Mouse (Mus musculus): Measurements from ENCODE around the gene Fbxo6. TPM values are rescaled to one million over a fixed set of nuclear protein-coding genes. Genes with fewer than 3 reads are reported as not detected.
A peak's percentile ranks its signal among the peaks of the same experiment; 100 is the strongest.

Gene Fbxo6
- polyA plus RNA-seq, 1 experiment = 30.8 TPM

DNA sequence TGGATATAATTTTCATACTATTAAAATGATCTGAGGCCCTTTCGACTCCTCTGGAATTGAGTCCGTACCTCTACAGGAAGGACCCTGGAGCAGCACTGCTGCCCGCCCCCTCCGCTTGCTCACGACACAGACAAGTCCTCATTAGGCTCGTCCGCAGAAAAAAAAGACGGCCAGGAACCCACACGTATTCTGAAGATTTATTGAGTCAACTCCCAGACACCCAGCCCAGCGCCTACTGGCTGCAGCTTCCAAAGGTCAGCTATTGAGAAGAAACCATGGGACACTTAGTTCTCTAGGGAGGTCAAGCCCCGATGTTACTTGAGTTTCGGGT is 12.2 kb downstream of the Fbxo6 start:
- no peak for DNase-seq (ENCODE audit: low read depth in 1 of 2, low spot score in 2 of 2)
- Histone ChIP-seq H3K4me1 (ENCODE audit: control insufficient read depth, insufficient read depth, insufficient read length) (no peaks in the 10 kb centered on the region), H3K36me3 (ENCODE audit: control insufficient read depth, insufficient read depth, low read length) (no peaks in the 10 kb centered on the region), H3K27me3 (ENCODE audit: control insufficient read depth, insufficient read depth, low read length) (no peaks in the 10 kb centered on the region), H3K27ac (ENCODE audit: insufficient read depth, low read length) (peak overlapping the region; percentile 64), H3K4me3 (ENCODE audit: extremely low read depth, insufficient read depth, insufficient read length) (peak overlapping the region; percentile 94)
- no peak for TF ChIP-seq CTCF (IDR thresholded peaks at IDR 0.05; ENCODE audit: extremely low read depth, insufficient read depth, insufficient read length, insufficient replicate concordance)
- under 1% methylated on average over 12 of the region's 12 CpGs for WGBS

DNA sequence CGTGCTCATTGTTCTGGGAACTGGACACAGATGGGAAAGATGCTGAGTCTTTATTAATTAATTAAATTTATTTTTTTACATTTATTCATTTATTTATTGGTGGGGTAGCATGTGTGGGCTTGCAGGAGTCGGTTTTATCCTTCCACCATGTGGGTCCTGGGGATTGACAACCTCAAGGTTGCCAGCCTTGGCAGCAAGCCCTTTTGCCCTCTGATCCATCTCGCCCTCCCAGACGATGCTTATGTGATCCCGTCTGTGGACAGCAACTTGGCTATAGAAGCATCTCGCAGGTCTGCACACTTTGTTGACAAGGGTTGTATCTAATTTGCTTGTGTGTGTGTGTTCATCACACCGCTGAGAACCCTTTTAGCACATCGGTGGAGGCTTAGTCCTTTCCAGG is 14.4 kb downstream of the Fbxo6 start:
- Histone ChIP-seq H3K36me3 (ENCODE audit: control insufficient read depth, insufficient read depth, low read length) (no peaks in the 10 kb centered on the region), H3K27me3 (ENCODE audit: control insufficient read depth, insufficient read depth, low read length) (no peaks in the 10 kb centered on the region), H3K27ac (ENCODE audit: insufficient read depth, low read length) (no peak overlapping the region), H3K4me3 (ENCODE audit: extremely low read depth, insufficient read depth, insufficient read length) (no peak overlapping the region), H3K4me1 (ENCODE audit: control insufficient read depth, insufficient read depth, insufficient read length) (no peaks in the 10 kb centered on the region)
- DNase-seq (ENCODE audit: low read depth in 1 of 2, low spot score in 2 of 2) = no peak
- no peak for TF ChIP-seq POLR2A (IDR thresholded peaks at IDR 0.05; ENCODE audit: low read depth, low read length)
- TF ChIP-seq CTCF (IDR thresholded peaks at IDR 0.05; ENCODE audit: extremely low read depth, insufficient read depth, insufficient read length, insufficient replicate concordance) = no peak
- WGBS = 80% methylated on average over 8 of the region's 8 CpGs

DNA sequence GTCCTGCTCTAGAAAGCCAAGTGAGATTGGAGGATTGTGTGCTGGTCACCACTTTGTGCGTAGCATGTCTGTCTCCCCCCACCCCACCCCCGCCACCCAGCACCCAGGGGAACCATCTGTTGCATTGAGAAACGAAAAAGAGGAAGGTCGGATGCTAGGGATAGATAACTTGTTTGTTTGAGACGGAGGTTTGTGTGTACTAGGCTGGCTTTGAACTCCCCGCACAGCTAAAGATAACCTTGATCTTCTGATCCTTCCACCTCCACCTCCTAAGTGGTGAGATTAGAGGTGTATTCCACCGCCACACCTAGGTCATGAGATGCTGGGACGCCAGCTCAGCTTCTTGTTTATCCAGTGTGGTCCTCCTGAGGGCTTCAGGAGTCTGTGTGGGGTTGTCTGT is 17.0 kb downstream of the Fbxo6 start:
- H3K27ac ChIP-seq (ENCODE audit: insufficient read depth, low read length) = no peak overlapping the region
- no peak for DNase-seq (ENCODE audit: low read depth in 1 of 2, low spot score in 2 of 2)
- H3K4me3 ChIP-seq (ENCODE audit: extremely low read depth, insufficient read depth, insufficient read length) = no peak overlapping the region
- no peaks in the 10 kb centered on the region for H3K36me3 ChIP-seq (ENCODE audit: control insufficient read depth, insufficient read depth, low read length)
- WGBS = 39% methylated on average over 8 of the region's 8 CpGs
- no peaks in the 10 kb centered on the region; the same call in 1 of the 2 replicates for H3K4me1 ChIP-seq (ENCODE audit: control insufficient read depth, insufficient read depth, insufficient read length)
- TF ChIP-seq POLR2A (IDR thresholded peaks at IDR 0.05; ENCODE audit: low read depth, low read length) (no peak), CTCF (IDR thresholded peaks at IDR 0.05; ENCODE audit: extremely low read depth, insufficient read depth, insufficient read length, insufficient replicate concordance) (no peak)
- H3K27me3 ChIP-seq (ENCODE audit: control insufficient read depth, insufficient read depth, low read length) = peaks cover 3% of the 10 kb centered on the region; the same call in 1 of the 2 replicates

DNA sequence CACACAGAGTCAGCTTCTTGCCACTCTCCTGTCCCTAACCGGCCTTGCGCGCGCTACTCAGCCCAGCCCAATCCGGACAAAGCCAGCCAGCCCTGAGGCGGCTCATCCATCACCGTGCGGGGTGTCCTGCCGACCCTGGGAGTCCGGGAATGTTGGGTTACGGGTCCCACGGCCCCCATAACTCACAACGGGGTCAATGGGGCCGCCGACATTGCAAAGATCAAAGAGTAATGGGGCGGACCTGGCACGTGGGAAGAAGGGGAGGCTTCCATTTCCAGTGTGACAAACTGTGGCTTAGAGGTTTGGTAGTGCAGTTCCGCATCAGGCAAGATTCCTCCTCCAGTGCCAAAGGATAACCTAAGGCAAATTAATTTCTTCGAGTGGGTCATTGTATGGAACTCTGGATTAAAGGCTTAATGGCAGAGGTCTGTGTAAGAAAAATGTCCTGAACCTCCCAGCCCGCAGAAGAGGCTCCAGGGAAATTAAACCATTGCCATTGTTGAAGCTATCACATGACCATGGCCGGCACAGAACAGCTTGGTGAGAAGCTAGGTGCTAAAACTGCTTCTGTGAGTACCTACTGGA is 20.4 kb downstream of the Fbxo6 start:
- Histone ChIP-seq H3K27me3 (ENCODE audit: control insufficient read depth, insufficient read depth, low read length) (peaks cover 3% of the 10 kb centered on the region; the same call in 1 of the 2 replicates), H3K27ac (ENCODE audit: insufficient read depth, low read length) (no peak overlapping the region), H3K36me3 (ENCODE audit: control insufficient read depth, insufficient read depth, low read length) (no peaks in the 10 kb centered on the region), H3K4me3 (ENCODE audit: extremely low read depth, insufficient read depth, insufficient read length) (no peak overlapping the region), H3K4me1 (ENCODE audit: control insufficient read depth, insufficient read depth, insufficient read length) (no peaks in the 10 kb centered on the region; the same call in 1 of the 2 replicates)
- whole genome bisulfite sequencing = 8% methylated on average over 21 of the region's 21 CpGs
- no peak for TF ChIP-seq POLR2A (IDR thresholded peaks at IDR 0.05; ENCODE audit: low read depth, low read length)
- TF ChIP-seq CTCF (IDR thresholded peaks at IDR 0.05; ENCODE audit: extremely low read depth, insufficient read depth, insufficient read length, insufficient replicate concordance) = no peak
- no peak for DNase-seq (ENCODE audit: low read depth in 1 of 2, low spot score in 2 of 2)

DNA sequence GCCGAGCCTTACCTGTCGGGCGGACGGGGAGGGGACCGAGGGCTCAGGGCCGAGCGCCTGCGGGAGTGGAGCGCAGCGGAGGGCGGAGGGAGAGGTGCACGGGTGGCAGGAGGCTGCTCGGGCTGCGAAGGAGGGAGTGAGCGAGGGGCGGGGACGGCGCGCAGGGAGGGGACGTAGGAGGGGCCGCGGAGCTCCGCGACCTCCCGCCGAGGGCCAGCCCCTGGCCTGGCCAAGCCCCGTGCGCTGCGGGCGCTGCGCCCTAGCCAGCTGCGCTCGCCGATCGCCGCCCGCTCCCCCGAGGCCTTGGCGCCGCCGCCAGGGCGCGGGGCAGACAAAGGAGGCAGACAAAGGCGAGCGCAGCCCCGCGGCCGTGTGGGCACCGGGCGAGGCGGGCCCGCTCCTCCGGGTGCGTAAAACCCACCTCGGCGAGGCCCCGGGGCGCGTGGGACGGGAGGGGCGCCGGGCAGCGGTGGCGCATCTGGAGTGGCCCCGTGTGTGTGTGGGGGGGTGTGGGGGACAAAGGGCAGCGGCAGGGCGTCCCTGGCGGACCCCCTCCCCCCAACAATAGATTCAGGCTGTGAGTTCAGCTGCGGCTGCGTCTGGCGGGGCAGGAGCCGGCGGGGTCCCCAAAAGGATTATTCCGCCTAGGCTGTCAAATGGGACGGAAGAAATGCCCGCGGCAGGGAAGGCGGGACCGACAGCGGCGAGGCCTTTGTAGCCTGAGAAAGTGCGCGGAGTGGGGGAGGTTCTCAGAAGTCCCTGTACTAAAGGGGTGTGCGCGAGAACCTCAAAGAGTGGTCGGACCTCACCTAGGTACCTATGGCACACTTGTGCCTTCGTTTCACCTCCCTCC is 21.2 kb downstream of the Fbxo6 start, which contains the start of gene Draxin:
TSS of gene Draxin (minus strand) at position 138 of the 853 bp plus-strand sequence.
- no peaks in the 10 kb centered on the region for H3K36me3 ChIP-seq (ENCODE audit: control insufficient read depth, insufficient read depth, low read length)
- TF ChIP-seq CTCF (IDR thresholded peaks at IDR 0.05; ENCODE audit: extremely low read depth, insufficient read depth, insufficient read length, insufficient replicate concordance) (no peak), POLR2A (IDR thresholded peaks at IDR 0.05; ENCODE audit: low read depth, low read length) (no peak)
- H3K27me3 ChIP-seq (ENCODE audit: control insufficient read depth, insufficient read depth, low read length) = peaks cover 3% of the 10 kb centered on the region; the same call in 1 of the 2 replicates
- H3K27ac ChIP-seq (ENCODE audit: insufficient read depth, low read length) = no peak within 1 kb of the TSS
- no peaks in the 10 kb centered on the region; the same call in 1 of the 2 replicates for H3K4me1 ChIP-seq (ENCODE audit: control insufficient read depth, insufficient read depth, insufficient read length)
- no peak within 1 kb of the TSS for H3K4me3 ChIP-seq (ENCODE audit: extremely low read depth, insufficient read depth, insufficient read length)
- WGBS = 1% methylated on average over 64 of the region's 87 CpGs
- DNase-seq (ENCODE audit: low read depth in 1 of 2, low spot score in 2 of 2) = no peak

DNA sequence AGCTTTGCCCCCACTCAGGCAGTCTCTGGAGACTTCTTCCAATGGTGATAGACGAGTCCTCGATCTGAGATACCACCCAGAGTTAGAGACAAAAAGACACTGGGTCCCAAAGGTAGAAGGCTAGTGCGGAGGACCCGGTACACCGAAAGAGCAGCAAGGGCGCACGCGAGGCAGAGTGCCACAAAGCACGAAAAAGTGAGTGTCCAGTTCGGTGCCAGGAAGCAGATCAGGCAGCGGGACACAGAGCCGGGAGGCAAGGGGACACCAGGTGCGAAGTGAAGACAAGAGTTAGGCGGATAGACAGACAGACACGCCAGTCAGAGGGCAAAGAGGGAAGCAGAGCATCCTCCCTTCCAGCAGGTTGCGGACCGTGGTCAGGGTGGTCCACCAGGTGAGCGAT is 21.8 kb downstream of the Fbxo6 start, which contains the start of gene Mad2l2:
TSS of gene Mad2l2 (plus strand) at position 252 of the 400 bp plus-strand sequence.
- no peak for DNase-seq (ENCODE audit: low read depth in 1 of 2, low spot score in 2 of 2)
- 6% methylated on average over 18 of the region's 18 CpGs for WGBS
- peaks cover 3% of the 10 kb centered on the region; the same call in 1 of the 2 replicates for H3K27me3 ChIP-seq (ENCODE audit: control insufficient read depth, insufficient read depth, low read length)

More for the DNA sequence above, 21.8 kb downstream of the Fbxo6 start, which contains the start of gene Mad2l2:
- Histone ChIP-seq H3K36me3 (ENCODE audit: control insufficient read depth, insufficient read depth, low read length) (no peaks in the 10 kb centered on the region), H3K4me1 (ENCODE audit: control insufficient read depth, insufficient read depth, insufficient read length) (no peaks in the 10 kb centered on the region; the same call in 1 of the 2 replicates), H3K4me3 (ENCODE audit: extremely low read depth, insufficient read depth, insufficient read length) (no peak within 1 kb of the TSS), H3K27ac (ENCODE audit: insufficient read depth, low read length) (no peak within 1 kb of the TSS)
- TF ChIP-seq POLR2A (IDR thresholded peaks at IDR 0.05; ENCODE audit: low read depth, low read length) = no peak
- TF ChIP-seq CTCF (IDR thresholded peaks at IDR 0.05; ENCODE audit: extremely low read depth, insufficient read depth, insufficient read length, insufficient replicate concordance) = no peak

Data from spleen, adult 2 months (tissue).